Mouse (Mus musculus) midbrain, embryonic 12.5 days (tissue): ENCODE measurements around the gene Gm20219. TPM values are rescaled to one million over a fixed set of nuclear protein-coding genes. Genes with fewer than 3 reads are reported as not detected.
A peak's percentile ranks its signal among the peaks of the same experiment; 100 is the strongest.

ENCODE experiments used
- ATAC-seq: fragments of 200-750 bp; cut with Nextera tagmentation; 2 replicates; pipeline ENCODE4 v1.8.0; 2017; ENCODE audit warnings: low read depth, moderate TSS enrichment, moderate library complexity; ENCODE audit not compliant: low FRiP score
- H3K27ac ChIP-seq: fragments of 300-500 bp; sonication (generic); replicated peaks from 2 replicates; pipeline ENCODE4 v1.5.1; 2016; ENCODE audit warnings: mild to moderate bottlenecking
- H3K27me3 ChIP-seq: fragments of 300-500 bp; sonication (generic); 2 replicates; pipeline ENCODE4 v1.6.1; 2016; ENCODE audit warnings: mild to moderate bottlenecking
- H3K36me3 ChIP-seq: fragments of 300-500 bp; sonication (generic); 2 replicates; pipeline ENCODE4 v1.6.1; 2016
- H3K4me1 ChIP-seq: fragments of 300-500 bp; sonication (generic); 2 replicates; pipeline ENCODE4 v1.6.1; 2016
- H3K4me2 ChIP-seq: fragments of 300-500 bp; sonication (generic); replicated peaks from 2 replicates; pipeline ENCODE4 v1.6.1; 2016; ENCODE audit warnings: mild to moderate bottlenecking, moderate library complexity
- H3K4me3 ChIP-seq: fragments of 300-500 bp; sonication (generic); 2 replicates; pipeline ENCODE4 v1.5.1; 2016; ENCODE audit warnings: mild to moderate bottlenecking
- H3K9ac ChIP-seq: fragments of 300-500 bp; sonication (generic); replicated peaks from 2 replicates; pipeline ENCODE4 v1.6.1; 2016; ENCODE audit warnings: mild to moderate bottlenecking, moderate library complexity
- H3K9me3 ChIP-seq: fragments of 300-500 bp; sonication (generic); 2 replicates; pipeline ENCODE4 v1.6.1; 2016; ENCODE audit warnings: mild to moderate bottlenecking
- WGBS: fragments of 180-500 bp; shearing (Covaris S2); methylation state at CpG from one replicate; pipeline ENCODE4 v1.1.7; 2016; 5-methylcytosine and 5-hydroxymethylcytosine counted together
- polyA plus RNA-seq: library from polyadenylated mRNA; unstranded; fragments of >200 nt; fragmentation: Nextera tagmentation; extraction: Ambion mirVana; gene quantifications from 2 replicates; pipeline ENCODE4 v1.2.1, GENCODE M21; 2016

Gene Gm20219
- 1.6 and 1.9 TPM in 2 replicates for polyA plus RNA-seq

GRCm38 (mm10) chr17:56554122-56554551 lies at the start of gene Gm20219:
Gene Gm20219, minus strand, starts transcription at chr17:56554387.
- WGBS = 80% methylated on average over 20 of the region's 20 CpGs

GRCm38 (mm10) chr17:56604070-56604380 lies 49.8 kb upstream of the Gm20219 start:
- Histone ChIP-seq H3K36me3 (peaks cover 87% of the 10 kb centered on the region), H3K4me1 (peaks cover 10% of the 10 kb centered on the region), H3K4me2 (no peak overlapping the region), H3K27ac (no peak overlapping the region), H3K9ac (no peak overlapping the region), H3K9me3 (no peaks in the 10 kb centered on the region), H3K4me3 (no peak overlapping the region), H3K27me3 (no peaks in the 10 kb centered on the region)
- 94% methylated on average over 9 of the region's 9 CpGs for WGBS
- ATAC-seq = no peak

More at GRCm38 (mm10) chr17:56554122-56554551, at the start of gene Gm20219:
- no peaks in the 10 kb centered on the region for H3K9me3 ChIP-seq
- no peak within 1 kb of the TSS for H3K27ac ChIP-seq
- no peak within 1 kb of the TSS for H3K4me3 ChIP-seq
- H3K27me3 ChIP-seq = no peaks in the 10 kb centered on the region
- peaks cover 25% of the 10 kb centered on the region for H3K4me1 ChIP-seq
- no peaks in the 10 kb centered on the region for H3K36me3 ChIP-seq
- H3K9ac ChIP-seq = no peak within 1 kb of the TSS
- no peak within 1 kb of the TSS for H3K4me2 ChIP-seq
- ATAC-seq = no peak

GRCm38 (mm10) chr17:56603186-56604069 lies 49.2 kb upstream of the Gm20219 start:
- no peaks in the 10 kb centered on the region for H3K27me3 ChIP-seq
- H3K36me3 ChIP-seq = peaks cover 87% of the 10 kb centered on the region
- H3K9me3 ChIP-seq = no peaks in the 10 kb centered on the region
- H3K27ac ChIP-seq = no peak overlapping the region
- no peak overlapping the region for H3K9ac ChIP-seq
- WGBS = 95% methylated on average over 28 of the region's 28 CpGs
- H3K4me1 ChIP-seq = peaks cover 4% of the 10 kb centered on the region
- ATAC-seq = no peak
- H3K4me3 ChIP-seq = no peak overlapping the region
- no peak overlapping the region for H3K4me2 ChIP-seq

GRCm38 (mm10) chr17:56593527-56594271 lies 39.5 kb upstream of the Gm20219 start:
- Histone ChIP-seq H3K27ac (no peak overlapping the region), H3K27me3 (no peaks in the 10 kb centered on the region), H3K9me3 (no peaks in the 10 kb centered on the region), H3K9ac (no peak overlapping the region), H3K4me3 (no peak overlapping the region), H3K4me1 (peaks cover 3% of the 10 kb centered on the region; the same call in 1 of the 2 replicates), H3K4me2 (no peak overlapping the region), H3K36me3 (peaks cover 96% of the 10 kb centered on the region)
- 0 out of 2 replicates have a peak, but pooled peaks have one; percentile 16 for ATAC-seq
- 94% methylated on average over 8 of the region's 8 CpGs for WGBS

- no peak for ATAC-seq
- no peak overlapping the region for H3K4me2 ChIP-seq
- H3K36me3 ChIP-seq = peaks cover 99% of the 10 kb centered on the region
Observed at GRCm38 (mm10) chr17:56592553-56592952, 38.4 kb upstream of the Gm20219 start.

GRCm38 (mm10) chr17:56588921-56589320 lies 34.7 kb upstream of the Gm20219 start:
- H3K9ac ChIP-seq = no peak overlapping the region
- H3K9me3 ChIP-seq = no peaks in the 10 kb centered on the region
- peaks cover 77% of the 10 kb centered on the region for H3K36me3 ChIP-seq
- no peak overlapping the region for H3K27ac ChIP-seq
- ATAC-seq = no peak
- H3K4me3 ChIP-seq = no peak overlapping the region
- H3K27me3 ChIP-seq = no peaks in the 10 kb centered on the region
- no peak overlapping the region for H3K4me2 ChIP-seq
- H3K4me1 ChIP-seq = peaks cover 27% of the 10 kb centered on the region
- WGBS = 95% methylated on average over 4 of the region's 4 CpGs

More at GRCm38 (mm10) chr17:56592553-56592952, 38.4 kb upstream of the Gm20219 start:
- Histone ChIP-seq H3K9ac (no peak overlapping the region), H3K27me3 (no peaks in the 10 kb centered on the region), H3K4me1 (peaks cover 9% of the 10 kb centered on the region), H3K27ac (no peak overlapping the region), H3K4me3 (no peak overlapping the region), H3K9me3 (no peaks in the 10 kb centered on the region)

- H3K4me2 ChIP-seq = peak overlapping the region; percentile 22
- 92% methylated on average over 1 of the region's 1 CpGs for WGBS
- no peak overlapping the region for H3K4me3 ChIP-seq
- no peak overlapping the region for H3K27ac ChIP-seq
- H3K4me1 ChIP-seq = peaks cover 36% of the 10 kb centered on the region
- H3K9me3 ChIP-seq = no peaks in the 10 kb centered on the region
- ATAC-seq = no peak
- H3K9ac ChIP-seq = 0 out of 2 replicates have a peak overlapping the region, but pooled peaks have one; percentile 11
- peaks cover 65% of the 10 kb centered on the region for H3K36me3 ChIP-seq
- no peaks in the 10 kb centered on the region for H3K27me3 ChIP-seq
Observed at GRCm38 (mm10) chr17:56587773-56588172, 33.6 kb upstream of the Gm20219 start.

- peak overlapping the region; percentile 94 for H3K27ac ChIP-seq
- no peaks in the 10 kb centered on the region for H3K27me3 ChIP-seq
- ATAC-seq = peak; percentile 24
- H3K4me3 ChIP-seq = peak overlapping the region; percentile 93
- H3K9ac ChIP-seq = peak overlapping the region; percentile 78
- WGBS = under 1% methylated on average over 61 of the region's 61 CpGs
- peaks cover 63% of the 10 kb centered on the region for H3K36me3 ChIP-seq
- no peaks in the 10 kb centered on the region for H3K9me3 ChIP-seq
- H3K4me2 ChIP-seq = peak overlapping the region; percentile 73
- peaks cover 49% of the 10 kb centered on the region for H3K4me1 ChIP-seq
Observed at GRCm38 (mm10) chr17:56585171-56585821, 31.1 kb upstream of the Gm20219 start.

- whole genome bisulfite sequencing = under 1% methylated on average over 93 of the region's 101 CpGs
- peaks cover 62% of the 10 kb centered on the region for H3K36me3 ChIP-seq
- peak; percentile 96 for ATAC-seq
- H3K27me3 ChIP-seq = no peaks in the 10 kb centered on the region
- H3K9ac ChIP-seq = peak within 1 kb of the TSS; percentile 86
- H3K4me1 ChIP-seq = peaks cover 46% of the 10 kb centered on the region
- H3K4me2 ChIP-seq = peak within 1 kb of the TSS; percentile 87
- no peaks in the 10 kb centered on the region for H3K9me3 ChIP-seq
- H3K4me3 ChIP-seq = peak within 1 kb of the TSS; percentile 93
- H3K27ac ChIP-seq = peak within 1 kb of the TSS; percentile 94
Observed at GRCm38 (mm10) chr17:56584257-56585130, 30.3 kb upstream of the Gm20219 start, which contains the start of the genes Safb2 and Safb. Gene Safb2, minus strand, starts transcription at chr17:56584585. Gene Safb, plus strand, starts transcription at chr17:56584825.

- no peaks in the 10 kb centered on the region for H3K27me3 ChIP-seq
- peak overlapping the region; percentile 86 for H3K9ac ChIP-seq
- peaks cover 46% of the 10 kb centered on the region for H3K4me1 ChIP-seq
- H3K4me3 ChIP-seq = peak overlapping the region; percentile 93
- peaks cover 62% of the 10 kb centered on the region for H3K36me3 ChIP-seq
- WGBS = 5% methylated on average over 31 of the region's 33 CpGs
- H3K4me2 ChIP-seq = peak overlapping the region; percentile 87
- H3K27ac ChIP-seq = peak overlapping the region; percentile 94
- ATAC-seq = 0 out of 2 replicates have a peak, but pooled peaks have one; percentile 0
- no peaks in the 10 kb centered on the region for H3K9me3 ChIP-seq
Observed at GRCm38 (mm10) chr17:56583611-56584256, 29.5 kb upstream of the Gm20219 start.
